Mouse (Mus musculus): Measurements from ENCODE around the gene Ralgapa1.
A peak's percentile ranks its signal among the peaks of the same experiment; 100 is the strongest.

Ralgapa1 gene

GRCm38 (mm10) chr12:55820661-55821314 lies at the start of gene Ralgapa1:
TSS of gene Ralgapa1 (minus strand) at chr12:55821167.
- DNase-seq (ENCODE audit: low read depth in 1 of 2, low spot score in 2 of 2): peak; percentile 62 to 83

- no peak for DNase-seq (ENCODE audit: low read depth in 1 of 2, low spot score in 2 of 2)
Measured at GRCm38 (mm10) chr12:55869622-55870322, 48.8 kb upstream of the Ralgapa1 start.

GRCm38 (mm10) chr12:55867738-55868137 lies 46.8 kb upstream of the Ralgapa1 start:
- no peak for DNase-seq (ENCODE audit: low read depth in 1 of 2, low spot score in 2 of 2)

GRCm38 (mm10) chr12:55860631-55861030 lies 39.7 kb upstream of the Ralgapa1 start:
- DNase-seq (ENCODE audit: low read depth in 1 of 2, low spot score in 2 of 2): no peak

GRCm38 (mm10) chr12:55859409-55860349 lies 38.7 kb upstream of the Ralgapa1 start:
- no peak for DNase-seq (ENCODE audit: low read depth in 1 of 2, low spot score in 2 of 2)

- DNase-seq (ENCODE audit: low read depth in 1 of 2, low spot score in 2 of 2): no peak
Measured at GRCm38 (mm10) chr12:55850650-55851049, 29.7 kb upstream of the Ralgapa1 start.

- DNase-seq (ENCODE audit: low read depth in 1 of 2, low spot score in 2 of 2): no peak
Measured at GRCm38 (mm10) chr12:55847851-55848250, 26.9 kb upstream of the Ralgapa1 start.

GRCm38 (mm10) chr12:55846741-55847140 lies 25.8 kb upstream of the Ralgapa1 start:
- no peak for DNase-seq (ENCODE audit: low read depth in 1 of 2, low spot score in 2 of 2)

GRCm38 (mm10) chr12:55837495-55837894 lies 16.5 kb upstream of the Ralgapa1 start:
- no peak for DNase-seq (ENCODE audit: low read depth in 1 of 2, low spot score in 2 of 2)

- DNase-seq (ENCODE audit: low read depth in 1 of 2, low spot score in 2 of 2): peak; percentile 82 to 84
Measured at GRCm38 (mm10) chr12:55836199-55836951, 15.4 kb upstream of the Ralgapa1 start, which contains the start of gene Brms1l. TSS of gene Brms1l (plus strand) at chr12:55836324.

GRCm38 (mm10) chr12:55835857-55836198 lies 14.9 kb upstream of the Ralgapa1 start:
- no peak for DNase-seq (ENCODE audit: low read depth in 1 of 2, low spot score in 2 of 2)

GRCm38 (mm10) chr12:55834891-55835290 lies 13.9 kb upstream of the Ralgapa1 start:
- no peak for DNase-seq (ENCODE audit: low read depth in 1 of 2, low spot score in 2 of 2)

GRCm38 (mm10) chr12:55833906-55834625 lies 13.1 kb upstream of the Ralgapa1 start:
- no peak for DNase-seq (ENCODE audit: low read depth in 1 of 2, low spot score in 2 of 2)

GRCm38 (mm10) chr12:55832961-55833360 lies 12.0 kb upstream of the Ralgapa1 start:
- DNase-seq (ENCODE audit: low read depth in 1 of 2, low spot score in 2 of 2): no peak

- DNase-seq (ENCODE audit: low read depth in 1 of 2, low spot score in 2 of 2): peak; percentile 38 to 42
Measured at GRCm38 (mm10) chr12:55831101-55831500, 10.1 kb upstream of the Ralgapa1 start.

GRCm38 (mm10) chr12:55825537-55825936 lies 4.6 kb upstream of the Ralgapa1 start:
- no peak for DNase-seq (ENCODE audit: low read depth in 1 of 2, low spot score in 2 of 2)

- peak; percentile 14 to 36 for DNase-seq (ENCODE audit: low read depth in 1 of 2, low spot score in 2 of 2)
Measured at GRCm38 (mm10) chr12:55824027-55824426, 3.1 kb upstream of the Ralgapa1 start.

- DNase-seq (ENCODE audit: low read depth in 1 of 2, low spot score in 2 of 2): no peak
Measured at GRCm38 (mm10) chr12:55820119-55820660, 777 bp downstream of the Ralgapa1 start.

GRCm38 (mm10) chr12:55816488-55816887 lies 4.5 kb downstream of the Ralgapa1 start:
- no peak for DNase-seq (ENCODE audit: low read depth in 1 of 2, low spot score in 2 of 2)

GRCm38 (mm10) chr12:55805035-55805434 lies 15.9 kb downstream of the Ralgapa1 start:
- no peak for DNase-seq (ENCODE audit: low read depth in 1 of 2, low spot score in 2 of 2)
